Mouse (Mus musculus) CD8-positive naive resting alpha-beta T cell, adult 2 months (primary cell): ENCODE measurements around the gene Lyrm9.

Experiments
- DNase-seq, 2 experiments: peaks; one replicate each; pipeline ENCODE4 v3.0.0; 2022; ENCODE audit warnings: low read depth in 2 of 2, low spot score in 2 of 2

The Lyrm9 gene

GRCm38 (mm10) chr11:78826442-78827013, at the start of gene Lyrm9:
Gene Lyrm9 (plus strand): TSS chr11:78826584.
- peak; percentile 98 for DNase-seq

DNA sequence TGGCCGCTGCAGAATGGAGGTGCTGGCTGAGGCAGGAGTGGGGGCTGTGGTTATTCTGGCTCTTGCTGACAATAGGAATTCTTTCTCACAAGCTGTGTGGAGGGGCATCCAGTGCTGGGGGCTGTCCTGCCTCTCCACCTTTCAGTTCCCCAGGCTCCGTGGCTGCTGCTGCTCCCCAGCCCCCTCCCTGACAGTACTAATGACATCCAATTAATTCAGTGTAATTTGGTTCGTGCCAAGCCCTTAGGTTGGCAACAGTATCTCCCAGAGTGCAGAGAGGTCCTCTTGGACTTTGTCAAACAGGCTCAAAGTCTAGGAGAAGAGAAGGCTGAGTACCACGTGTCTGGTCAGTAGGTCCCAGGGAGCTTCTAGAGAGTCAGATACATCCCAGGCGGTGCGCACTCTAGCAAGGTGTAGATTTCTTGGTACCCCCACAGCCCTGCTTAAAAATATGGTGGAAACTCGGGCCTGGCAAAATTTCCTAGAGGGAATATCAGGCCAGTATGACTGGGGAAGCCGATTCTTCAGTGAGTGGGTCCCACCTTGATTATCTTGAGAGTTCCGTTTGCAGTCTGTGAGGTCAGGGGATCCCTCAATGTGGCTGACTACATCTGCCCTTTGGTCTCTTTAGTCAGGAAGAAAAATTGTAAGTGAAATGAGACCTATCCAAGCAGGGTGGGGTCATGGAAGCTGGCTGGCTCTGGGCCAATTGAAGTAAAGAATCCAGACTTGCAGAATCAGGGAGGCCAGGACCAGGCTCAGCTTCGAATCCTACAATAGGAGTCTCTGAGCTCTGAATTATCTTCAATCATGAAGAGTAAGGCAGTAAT, 48.3 kb upstream of the Lyrm9 start:
- DNase-seq, result no peak

DNA sequence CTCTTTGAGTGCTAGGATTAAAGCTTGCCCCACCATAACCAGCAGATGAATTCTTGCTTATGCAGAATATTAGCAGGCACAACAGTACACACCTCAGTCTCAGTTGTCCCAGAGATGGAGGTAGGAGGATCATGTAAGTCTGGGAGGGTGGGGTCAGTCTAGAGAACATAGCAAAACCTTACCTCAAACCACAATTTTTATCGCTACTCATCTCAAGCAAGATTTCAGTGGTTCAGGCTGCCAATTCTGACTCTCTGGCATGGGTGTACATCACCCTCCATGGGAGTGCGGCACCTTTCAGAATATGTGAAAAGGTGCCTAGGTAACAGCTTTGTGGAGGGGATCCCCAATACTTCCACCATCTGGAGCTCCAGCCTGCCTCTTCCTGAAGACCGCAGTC, 46.4 kb upstream of the Lyrm9 start:
- peak in 1 of 2 experiments; percentile 17 for DNase-seq

GRCm38 (mm10) chr11:78780571-78780970, 45.8 kb upstream of the Lyrm9 start:
- peak in 1 of 2 experiments; percentile 6 for DNase-seq

DNA sequence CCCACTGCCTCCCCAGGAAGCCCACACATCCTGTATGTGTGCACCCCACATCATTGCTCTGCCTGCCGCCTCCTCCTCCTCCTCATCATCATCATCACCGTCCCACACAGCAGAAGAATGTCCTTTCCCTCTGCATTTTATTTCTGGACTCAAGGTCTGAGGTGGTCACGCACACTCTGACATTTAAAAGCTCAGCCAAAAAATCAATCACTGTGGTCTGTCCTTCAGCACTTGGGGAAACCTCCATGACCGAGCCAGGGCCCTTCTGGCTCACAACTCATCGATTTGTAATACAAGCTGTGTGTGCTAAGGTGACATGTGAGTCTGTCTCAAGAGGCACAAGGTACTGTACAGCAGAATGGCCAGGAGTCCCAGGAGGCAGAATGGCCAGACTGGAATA, 44.1 kb upstream of the Lyrm9 start:
- DNase-seq, result no peak

- DNase-seq, result no peak
Measured at GRCm38 (mm10) chr11:78782791-78783347, 43.5 kb upstream of the Lyrm9 start.

DNA sequence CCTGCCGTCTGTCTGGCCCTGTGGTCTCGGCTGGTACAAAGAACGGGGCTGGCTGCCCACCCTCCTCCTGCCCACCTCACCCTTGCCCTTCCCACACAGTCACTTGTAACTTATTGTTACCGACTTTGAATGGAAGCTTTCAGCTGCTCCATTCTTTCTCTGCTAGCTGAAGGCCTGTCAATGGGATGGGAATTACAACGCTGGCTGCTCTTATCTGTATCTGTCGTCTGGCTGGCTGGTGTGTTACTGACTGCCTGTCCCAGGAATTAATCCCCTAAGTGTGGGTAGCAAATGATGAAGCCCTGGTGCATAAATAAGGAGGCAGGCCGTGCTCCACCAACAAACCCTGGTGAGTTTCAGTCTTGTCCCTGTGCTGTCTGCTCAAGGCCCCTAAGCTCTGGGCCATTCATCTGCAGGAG, 40.4 kb upstream of the Lyrm9 start:
- no peak for DNase-seq

DNA sequence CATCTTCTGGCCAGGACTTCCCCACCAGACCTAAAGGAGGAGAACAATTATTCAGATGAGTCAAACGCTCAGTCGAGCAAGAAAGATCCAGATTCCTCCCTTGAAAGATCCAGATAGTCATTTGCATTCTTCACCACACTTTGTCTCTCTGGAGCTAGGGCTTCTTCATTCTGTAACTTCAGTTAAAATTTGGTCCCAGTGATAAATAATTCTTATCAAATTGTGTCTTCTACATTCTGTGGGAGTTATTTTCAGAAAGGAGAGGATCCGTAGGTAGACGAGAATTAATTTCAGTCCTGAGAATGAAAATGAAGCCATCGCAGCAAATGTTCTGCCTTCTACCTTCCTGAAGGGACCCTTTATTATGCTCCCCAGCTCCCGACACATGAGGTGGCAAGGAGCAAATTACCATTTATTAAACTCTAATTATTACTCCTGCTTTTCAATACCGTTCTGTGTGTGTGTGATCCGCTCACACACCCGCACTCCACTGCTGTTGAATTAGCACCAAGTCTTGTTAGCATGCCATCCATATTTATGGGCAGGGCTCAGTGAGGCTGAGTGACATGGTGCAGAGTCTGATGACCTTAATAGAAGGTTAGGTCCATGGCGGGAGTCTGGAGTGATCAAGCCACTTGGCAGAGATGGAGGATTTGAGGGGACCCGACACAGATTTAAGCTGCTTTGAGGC, 36.9 kb upstream of the Lyrm9 start:
- no peak for DNase-seq

- no peak for DNase-seq
Measured at GRCm38 (mm10) chr11:78791582-78791981, 34.8 kb upstream of the Lyrm9 start.

GRCm38 (mm10) chr11:78792055-78792454, 34.3 kb upstream of the Lyrm9 start:
- no peak for DNase-seq

DNA sequence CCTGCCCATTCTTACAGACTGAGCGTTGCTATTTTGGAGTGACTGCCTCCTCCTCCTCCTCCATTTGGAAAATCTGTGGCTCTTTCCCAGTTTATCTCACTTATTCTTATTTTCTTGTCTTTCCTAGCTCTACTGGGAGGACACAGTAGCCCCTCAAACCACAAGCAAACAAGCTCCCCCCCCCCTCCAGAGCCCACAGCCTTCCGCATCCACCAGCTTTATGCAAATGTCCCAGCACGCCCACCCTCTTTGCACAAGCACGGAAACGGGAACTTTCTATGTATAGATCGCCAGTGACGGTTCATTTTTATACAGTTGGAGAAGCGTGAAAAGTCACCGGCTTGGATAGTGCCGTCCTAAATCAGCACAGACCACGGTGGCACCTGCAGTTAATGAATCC, 33.9 kb upstream of the Lyrm9 start:
- no peak for DNase-seq

DNA sequence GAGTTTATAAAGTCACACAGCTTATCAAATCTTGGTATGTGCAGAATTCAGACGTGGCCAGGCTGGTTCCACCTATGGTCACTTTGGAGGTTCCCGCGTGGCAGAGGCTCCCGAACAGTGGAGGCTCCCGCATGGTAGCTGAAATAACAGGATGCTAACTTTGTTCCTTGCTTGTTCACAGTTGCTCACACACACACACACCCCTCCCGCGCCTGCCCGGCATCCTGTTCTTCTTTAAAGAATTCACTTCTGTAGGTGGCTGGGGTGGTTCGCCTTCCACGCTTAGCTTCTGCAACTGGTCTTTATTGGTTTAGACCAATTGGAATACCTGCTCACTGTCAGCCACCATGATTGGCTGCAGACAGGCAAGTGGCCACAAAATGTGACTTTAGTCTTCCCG, 33.3 kb upstream of the Lyrm9 start:
- peak; percentile 13 to 36 for DNase-seq

GRCm38 (mm10) chr11:78796072-78796729, 30.2 kb upstream of the Lyrm9 start:
- no peak for DNase-seq

GRCm38 (mm10) chr11:78801094-78801493, 25.3 kb upstream of the Lyrm9 start:
- DNase-seq, result no peak

- no peak for DNase-seq
Measured at GRCm38 (mm10) chr11:78803587-78804316, 22.6 kb upstream of the Lyrm9 start.

GRCm38 (mm10) chr11:78804551-78804950, 21.8 kb upstream of the Lyrm9 start:
- no peak for DNase-seq

GRCm38 (mm10) chr11:78805198-78805597, 21.2 kb upstream of the Lyrm9 start:
- DNase-seq, result no peak

DNA sequence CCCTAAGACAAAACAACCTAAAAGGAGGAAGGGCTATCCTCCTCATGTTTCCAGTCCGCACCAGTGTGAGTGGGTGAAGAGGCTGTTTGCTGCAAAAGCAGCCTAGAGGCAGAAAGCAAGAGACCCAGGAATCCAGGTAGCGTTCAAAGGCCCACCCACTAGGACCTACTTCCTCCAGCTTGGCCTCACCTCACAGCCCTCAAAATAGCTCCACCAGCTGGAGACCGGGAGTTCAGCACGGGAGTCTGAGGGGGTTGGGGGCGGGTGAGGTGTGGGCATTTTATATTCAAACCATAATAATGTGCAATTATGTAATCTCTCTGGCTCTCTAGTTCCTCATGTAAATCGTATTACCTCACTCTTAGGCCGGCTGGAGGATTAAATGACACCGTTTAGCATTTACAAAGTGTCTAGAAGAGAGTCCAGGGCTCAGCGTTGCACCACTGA, 20.7 kb upstream of the Lyrm9 start:
- no peak for DNase-seq

DNA sequence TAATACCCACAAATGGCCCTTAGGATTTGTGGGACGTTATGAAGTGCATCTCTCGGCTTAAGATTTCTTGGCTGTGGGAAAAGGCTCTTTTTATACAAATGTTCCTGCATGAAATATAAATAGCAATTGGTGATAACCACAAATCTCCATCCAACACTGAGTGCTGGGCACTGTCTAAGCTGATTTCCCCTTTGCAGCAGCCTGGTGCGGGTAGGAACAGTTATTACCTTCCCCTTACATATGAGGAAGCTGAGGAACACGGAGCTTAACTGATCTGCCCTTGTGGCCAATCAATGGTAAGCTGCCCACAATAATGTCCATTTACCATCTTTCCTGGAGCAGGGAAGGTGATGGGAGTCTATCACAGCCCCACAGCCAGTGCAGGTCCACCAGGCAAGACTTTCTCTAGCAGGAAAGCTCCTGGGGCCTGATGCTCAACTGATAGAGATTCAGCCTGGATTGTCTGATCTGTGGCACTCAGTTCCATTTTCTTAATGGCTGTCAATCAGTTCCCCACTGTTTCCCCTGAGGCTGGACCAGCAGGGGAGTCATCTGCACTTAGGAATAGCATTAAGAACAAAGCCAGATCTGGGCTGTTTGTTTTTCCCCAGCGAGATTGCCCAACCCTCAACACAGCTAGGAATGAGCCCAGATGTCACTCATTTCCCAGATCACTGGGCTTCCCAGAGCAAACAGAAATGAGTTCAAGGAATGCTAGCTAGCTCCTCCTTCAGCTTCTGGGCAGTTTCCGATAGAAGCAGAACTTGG, 18.9 kb upstream of the Lyrm9 start:
- no peak for DNase-seq

DNA sequence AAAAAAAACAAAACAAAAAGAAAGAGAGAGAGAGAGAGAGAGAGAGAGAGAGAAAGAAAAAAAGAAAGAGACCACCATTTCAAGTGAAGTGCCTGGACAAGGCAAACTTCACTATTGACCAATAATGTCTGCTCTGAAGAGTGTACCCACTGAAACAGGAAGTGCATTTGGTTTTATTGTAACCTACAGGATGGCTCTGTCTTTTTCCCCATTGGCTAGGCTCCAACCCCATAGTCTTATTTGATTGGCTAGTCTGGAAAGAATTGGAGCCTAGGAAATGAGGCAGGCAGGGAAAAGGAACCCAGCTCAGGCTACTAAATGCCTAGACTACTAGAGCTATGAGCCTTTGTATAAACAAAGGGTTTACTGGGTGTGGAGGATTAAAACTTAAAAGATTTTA, 17.0 kb upstream of the Lyrm9 start:
- no peak for DNase-seq
